Mouse (Mus musculus): Measurements from ENCODE around the gene Tmem30b. TPM values are rescaled to one million over a fixed set of nuclear protein-coding genes. Genes with fewer than 3 reads are reported as not detected.

Gene Tmem30b
- total RNA-seq (2023), result not detected

GRCm38 (mm10) chr12:73546086-73546711 lies at the start of gene Tmem30b:
Tmem30b (minus strand) TSS chr12:73546392.

GRCm38 (mm10) chr12:73584610-73585240 lies 38.5 kb upstream of the Tmem30b start, which contains the start of gene Prkch:
Prkch (plus strand) TSS chr12:73584796.

Other genes with a start within 250 kb of the Tmem30b start
- gene Prkch, start 38.4 kb upstream of the Tmem30b start, total RNA-seq (2023), result 1 to 10 TPM; 1.7 to 2.2 TPM